Mouse (Mus musculus) fibroblast of lung, adult 2 months (primary cell): Measurements from ENCODE around the gene Lce1b.
"Not testable (repeated sequence)": the region's sequence is repeated elsewhere in the genome, so short reads cannot be mapped to it uniquely, and the experiment has no call there.

ENCODE experiments used
- DNase-seq: peaks from one replicate; pipeline ENCODE4 v3.0.0-alpha.2; 2011; ENCODE audit warnings: low read depth

The Lce1b gene

DNA sequence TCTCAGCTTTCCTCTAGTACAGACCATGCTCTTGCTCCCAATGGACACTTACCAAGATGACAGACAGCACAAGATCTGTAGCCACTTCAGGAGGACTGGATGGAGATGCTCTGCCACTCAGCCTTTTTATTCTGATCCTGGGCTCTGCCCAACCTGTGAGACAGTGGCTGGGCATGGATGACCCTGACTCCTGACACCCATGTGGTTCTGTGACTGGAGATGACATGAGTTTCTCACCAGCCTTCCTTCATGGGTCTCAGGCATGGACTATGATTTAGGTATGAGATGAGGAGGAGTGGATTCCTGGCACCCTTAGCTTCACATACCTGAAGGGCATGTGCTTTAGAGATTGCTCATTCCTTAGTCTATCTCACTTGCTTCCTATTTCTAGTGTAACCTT, at the start of gene Lce1b:
Lce1b (minus strand) TSS at position 101 of the 400 bp plus-strand sequence.
- no peak for DNase-seq

DNA sequence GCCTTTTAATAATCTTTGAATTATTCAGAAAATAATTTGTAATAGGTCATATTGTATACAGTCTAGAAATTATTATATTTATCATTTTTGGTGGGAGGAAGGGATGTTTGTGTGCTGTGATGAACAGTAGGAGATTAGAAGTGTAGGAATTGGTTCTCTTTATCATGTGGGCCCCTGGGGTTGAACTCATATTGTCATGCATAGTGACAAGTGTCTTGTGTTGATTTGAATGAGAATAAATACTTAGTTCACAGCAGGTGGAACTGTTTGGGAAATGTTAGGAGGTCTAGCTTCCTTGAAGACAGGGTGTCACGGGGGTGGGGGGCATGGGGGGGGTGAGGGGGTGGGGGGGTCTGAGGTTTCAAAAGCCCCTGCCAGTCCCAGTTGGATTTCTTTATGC, 37.9 kb upstream of the Lce1b start:
- DNase-seq = no peak

DNA sequence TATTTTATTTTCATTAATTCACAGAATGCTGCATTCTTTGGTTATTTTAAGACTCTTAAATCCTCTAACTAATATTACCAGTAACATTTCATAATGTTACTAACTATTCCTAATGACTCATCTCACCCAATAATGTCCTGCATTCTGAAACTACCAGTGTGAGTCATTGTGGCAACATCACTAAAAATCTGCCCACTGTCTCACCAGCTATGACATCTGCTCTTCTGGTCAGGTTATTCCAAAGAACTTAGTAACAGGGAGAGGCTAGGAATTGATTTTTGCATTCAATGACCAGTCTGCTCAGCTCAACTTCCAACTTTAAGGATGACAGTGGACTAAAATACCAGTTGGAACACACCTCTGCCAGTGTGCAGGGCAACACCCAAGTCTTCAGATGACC, 35.0 kb upstream of the Lce1b start:
- no peak for DNase-seq

DNA sequence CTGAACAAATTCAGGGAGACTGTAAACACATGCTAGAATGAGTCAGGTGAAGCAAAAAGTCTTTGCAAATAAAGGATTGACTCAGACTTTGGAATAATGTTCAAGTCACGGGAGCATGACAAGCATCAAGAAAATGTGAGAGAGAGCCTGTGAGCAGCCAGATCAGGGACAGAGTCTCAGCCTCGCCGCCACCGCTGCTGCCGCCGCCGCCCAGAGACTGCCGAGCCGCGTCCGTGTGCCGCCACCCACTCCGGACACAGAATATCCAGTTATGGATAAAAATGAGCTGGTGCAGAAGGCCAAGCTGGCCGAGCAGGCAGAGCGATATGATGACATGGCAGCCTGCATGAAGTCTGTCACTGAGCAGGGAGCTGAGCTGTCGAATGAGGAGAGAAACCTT, 32.4 kb upstream of the Lce1b start:
- not testable (repeated sequence) for DNase-seq

DNA sequence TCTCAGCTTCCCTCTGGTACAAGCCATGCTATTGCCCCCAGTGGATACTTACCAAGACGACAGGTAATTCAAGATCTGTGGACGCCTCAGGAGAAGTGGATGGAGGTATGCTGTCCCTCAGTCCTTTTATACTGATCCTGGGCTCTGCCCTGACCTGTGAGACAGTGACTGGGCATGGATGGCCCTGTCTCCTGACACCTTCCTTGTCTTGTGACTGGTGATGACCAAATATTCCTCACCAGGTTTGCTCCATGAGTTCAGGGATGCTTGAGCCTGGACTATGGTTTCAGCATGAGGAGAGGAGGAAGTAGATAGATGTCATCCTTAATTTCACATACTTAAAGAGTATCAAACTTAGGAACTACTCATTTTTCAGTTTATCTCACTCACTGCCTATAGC, 30.4 kb upstream of the Lce1b start, which contains the start of gene Lce1d:
Lce1d (minus strand) TSS at position 101 of the 400 bp plus-strand sequence.
- no peak for DNase-seq

DNA sequence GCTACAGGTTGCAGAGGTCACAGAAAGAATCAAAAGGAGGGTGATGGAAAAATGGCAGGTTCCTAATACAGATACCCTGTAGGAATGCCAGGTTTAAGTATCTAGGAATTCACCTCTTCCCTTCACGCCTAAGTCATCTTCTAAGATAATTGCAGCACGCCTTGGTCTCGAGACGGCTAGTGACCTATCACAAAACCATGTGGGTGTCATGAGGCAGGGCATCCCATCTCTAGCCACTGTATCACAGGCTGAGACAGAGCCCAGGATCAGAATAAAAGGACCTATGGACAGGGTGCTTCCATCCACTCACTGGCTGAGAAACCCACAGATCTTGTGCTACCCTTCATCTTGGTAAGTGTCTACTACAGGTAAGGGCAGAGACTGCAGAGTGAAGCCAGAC, 22.2 kb upstream of the Lce1b start, which contains the start of gene Lce1c:
Lce1c (plus strand) TSS at position 301 of the 400 bp plus-strand sequence.
- no peak for DNase-seq

DNA sequence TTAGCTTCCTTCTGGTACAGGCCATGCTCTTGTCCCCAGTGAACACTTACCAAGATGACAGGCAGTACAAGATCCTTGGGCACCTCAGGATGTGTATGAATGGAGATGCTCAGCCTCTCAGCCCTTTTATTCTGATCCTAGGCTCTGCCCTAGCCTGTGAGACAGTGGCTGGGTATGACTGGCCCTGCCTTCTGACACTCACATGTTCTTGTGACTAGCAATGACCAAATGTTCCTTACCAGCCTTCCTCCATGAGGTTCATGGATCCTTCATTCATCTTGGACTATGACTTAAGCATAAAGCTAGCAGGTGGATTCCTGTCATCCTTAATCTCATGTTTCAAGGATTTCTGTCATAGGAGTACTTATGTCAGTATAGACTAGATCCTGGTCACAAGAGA, 13.5 kb upstream of the Lce1b start, which contains the start of gene Lce1a2:
Lce1a2 (minus strand) TSS at position 101 of the 400 bp plus-strand sequence.
- no peak for DNase-seq

DNA sequence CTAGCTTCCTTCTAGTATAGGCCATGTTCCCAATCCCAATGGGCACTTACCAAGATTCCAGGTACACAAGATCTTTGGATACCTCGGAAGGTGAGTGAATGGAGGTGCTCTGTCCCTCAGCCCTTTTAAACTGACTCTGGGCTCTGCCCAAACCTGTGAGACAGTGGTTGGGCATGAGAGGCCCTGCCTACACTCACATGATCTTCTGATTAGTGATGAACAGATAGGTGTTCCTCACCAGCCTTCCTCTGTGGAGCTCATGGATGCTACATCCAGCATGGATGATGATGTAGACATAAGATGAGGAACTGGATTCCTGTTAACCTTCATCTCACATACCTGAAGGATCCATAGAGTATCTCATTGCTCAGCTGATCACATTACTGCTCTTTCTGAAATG, 8.5 kb downstream of the Lce1b start, which contains the start of gene Lce1a1:
Lce1a1 (minus strand) TSS at position 101 of the 400 bp plus-strand sequence.
- no peak for DNase-seq

DNA sequence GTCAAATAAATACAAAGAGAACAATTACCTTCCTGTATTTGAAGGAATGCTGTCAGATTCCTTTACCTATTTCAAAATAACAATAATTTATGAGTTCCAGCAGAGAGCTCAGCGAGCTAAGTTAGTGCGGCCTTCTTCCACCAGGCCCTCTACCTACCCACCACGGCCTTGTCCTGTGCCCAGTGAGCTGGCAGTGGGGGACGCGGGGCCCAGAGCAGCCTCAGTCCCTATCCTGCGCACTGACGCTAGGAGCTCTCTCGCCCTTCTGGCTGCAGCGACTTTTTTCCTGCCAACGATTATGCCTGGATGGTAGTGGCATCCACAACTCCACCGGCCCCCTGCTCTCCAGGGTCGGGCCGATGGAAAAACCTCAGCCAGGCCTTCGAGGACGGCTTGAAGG, 16.9 kb downstream of the Lce1b start:
- DNase-seq = no peak

DNA sequence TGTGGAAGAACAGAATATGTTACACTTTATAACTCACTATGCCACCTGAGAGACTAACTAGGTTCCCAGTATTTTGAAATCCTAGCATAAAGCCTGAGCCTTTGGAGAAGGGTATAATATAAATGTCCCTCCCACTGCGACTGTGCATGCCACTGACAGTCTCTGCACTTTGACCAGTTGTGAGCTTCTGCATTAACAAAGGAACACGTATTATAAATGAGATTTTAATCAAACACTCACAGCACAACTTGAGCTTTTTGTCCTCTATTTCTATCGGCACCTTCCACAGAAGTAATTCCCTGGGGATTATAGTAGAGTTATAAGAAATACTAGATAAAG, 18.1 kb downstream of the Lce1b start:
- no peak for DNase-seq

DNA sequence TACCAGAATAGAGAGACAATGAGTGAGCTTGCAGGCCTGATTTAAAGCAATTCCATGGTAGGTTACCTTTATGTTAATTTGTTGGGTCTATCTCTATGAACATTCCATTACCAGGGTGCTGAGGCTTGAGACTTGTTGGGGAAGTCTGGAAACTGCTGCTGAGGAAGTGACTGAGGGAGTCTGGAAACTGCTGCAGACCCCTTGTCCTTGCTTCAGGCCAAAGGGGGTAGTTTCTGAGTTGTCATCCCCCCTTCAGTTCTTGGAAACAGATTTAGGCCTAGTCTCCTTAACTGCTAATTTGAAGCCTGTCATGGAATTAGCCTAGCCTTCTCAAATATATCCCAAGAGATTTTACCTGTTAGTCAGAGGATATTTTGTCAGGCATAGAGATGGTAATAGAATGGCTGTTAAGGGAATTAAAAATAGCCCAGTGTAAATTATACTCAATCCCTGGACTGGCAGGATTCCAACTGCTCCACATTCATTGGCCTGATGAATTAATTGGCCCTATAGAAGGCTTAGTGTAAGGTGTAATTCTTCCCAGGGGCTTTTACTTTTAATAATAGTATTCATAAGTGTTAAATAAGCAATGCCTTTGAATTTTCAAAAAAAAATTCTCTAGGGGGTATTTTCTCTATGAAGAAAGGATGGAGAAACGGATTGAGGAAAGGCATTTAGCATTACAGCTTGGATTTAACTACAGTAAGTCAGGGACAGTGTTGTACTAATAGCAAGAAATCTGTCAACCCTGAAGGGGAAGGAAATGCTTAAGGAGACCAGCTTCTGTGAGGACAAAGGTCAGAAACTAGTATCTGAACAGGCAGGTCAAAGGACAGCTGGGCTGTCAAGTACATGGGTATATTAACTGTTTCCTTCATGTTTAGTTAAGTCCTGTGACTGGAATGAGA, 18.7 kb downstream of the Lce1b start:
- no peak for DNase-seq

DNA sequence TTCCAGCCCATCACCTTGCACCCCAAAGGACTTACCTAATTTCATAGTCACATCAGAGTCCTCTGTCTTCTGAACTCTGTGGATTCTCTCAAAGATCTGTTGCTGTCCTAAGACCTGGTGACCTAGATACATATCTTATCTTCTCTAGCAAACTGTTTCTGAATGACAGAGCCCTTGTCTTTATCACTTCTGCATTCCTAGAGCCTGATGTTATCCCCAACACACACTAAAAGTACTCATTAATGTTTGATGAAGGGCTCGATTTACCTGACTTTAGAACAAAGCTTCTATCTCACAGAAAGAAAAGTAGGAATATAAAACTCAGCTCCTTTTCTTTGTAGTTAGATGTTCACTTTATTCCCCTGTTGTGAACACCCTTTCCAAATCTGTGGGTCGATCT, 35.2 kb downstream of the Lce1b start, which contains the start of gene Lce6a:
Lce6a (minus strand) TSS at position 101 of the 400 bp plus-strand sequence.
- no peak for DNase-seq

DNA sequence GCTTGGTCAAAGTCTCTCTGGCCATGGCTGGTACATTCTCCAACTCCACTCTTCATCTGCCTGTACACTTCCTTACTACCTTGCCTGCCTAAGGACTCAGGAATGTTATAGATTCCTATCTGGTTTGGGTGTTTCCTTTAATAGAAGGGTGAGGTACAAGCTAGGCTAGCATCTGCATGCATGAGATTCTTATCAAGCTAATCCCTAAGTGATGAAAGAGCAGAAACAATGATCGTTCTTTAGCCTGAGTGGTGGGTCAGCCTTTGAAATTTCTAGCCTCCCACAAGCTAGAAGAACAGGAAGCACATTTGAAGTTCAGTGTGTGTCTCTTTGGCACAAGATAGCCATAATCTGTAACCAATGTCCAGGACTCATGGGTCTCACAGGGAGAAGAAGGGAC, 46.9 kb downstream of the Lce1b start:
- DNase-seq = no peak

DNA sequence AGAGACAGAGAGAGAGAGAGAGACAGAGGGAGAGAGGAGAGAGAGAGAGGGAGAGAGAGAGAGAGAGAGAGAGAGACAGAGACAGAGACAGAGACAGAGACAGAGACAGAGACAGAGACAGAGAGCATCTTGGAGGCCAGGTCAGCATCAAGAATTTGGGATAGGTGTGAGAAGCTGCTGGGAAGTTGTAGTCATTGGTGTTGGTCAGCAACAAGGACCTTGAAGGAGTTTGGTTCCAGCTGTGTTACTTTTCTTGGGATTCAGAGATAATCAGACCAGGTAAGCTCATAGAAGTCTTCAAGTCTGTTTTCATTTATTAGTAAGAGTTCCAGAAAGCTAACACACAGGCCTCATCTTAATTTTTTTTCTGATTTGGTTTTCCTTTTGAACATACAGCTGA, 49.3 kb downstream of the Lce1b start, which contains the start of gene 2210017I01Rik:
2210017I01Rik (minus strand) TSS at position 101 of the 400 bp plus-strand sequence.
- DNase-seq = no peak
